In the genomic region with DNA sequence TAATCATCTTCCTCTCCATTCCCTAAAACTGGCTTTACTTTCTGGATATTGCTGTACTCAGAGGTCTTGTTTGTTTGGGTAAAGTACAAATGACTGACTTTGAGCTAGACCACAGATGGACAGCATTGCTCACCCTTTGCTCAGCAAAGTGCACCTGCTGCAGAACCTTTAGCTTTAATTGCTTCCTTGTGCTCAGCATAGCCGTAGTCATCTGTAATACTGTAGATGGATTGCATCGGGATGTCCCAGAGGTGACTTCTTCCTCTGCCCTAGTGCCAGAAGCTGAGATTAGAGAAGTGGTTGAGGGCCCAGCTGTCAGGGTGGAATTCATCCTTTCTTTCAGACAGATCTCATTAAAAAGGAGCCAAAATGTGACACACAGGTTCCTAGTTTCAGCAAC, we compare ENCODE assay signal across 15 mouse cellular contexts. TPM values are rescaled to one million over a fixed set of nuclear protein-coding genes. Genes with fewer than 3 reads are reported as not detected.
DNase-seq lines count a peak whose midpoint lies in the region; ATAC-seq and TF ChIP-seq lines count a peak whose summit lies in the region.
"Had no signal": no experiment of that assay in that cellular context is flagged by ENCODE, and none has a peak within 500 bp of the region (broad histone marks: within the 10 kb centered on the region; RNA-seq: fewer than 3 reads in every experiment).

No protein-coding gene starts in this region.

- H3K9me3 ChIP-seq in hindbrain, embryonic 13.5 days: no peaks in the 10 kb centered on the region
- H3K9me3 ChIP-seq in hindbrain, postnatal 0 days (ENCODE audit: low read length): no peaks in the 10 kb centered on the region
- no peaks in the 10 kb centered on the region for H3K9me3 ChIP-seq in heart, postnatal 0 days (replicated peaks; ENCODE audit: control insufficient read depth, low read length)
- no peaks in the 10 kb centered on the region for H3K9me3 ChIP-seq in forebrain, embryonic 12.5 days
- no peaks in the 10 kb centered on the region for H3K9me3 ChIP-seq in forebrain, embryonic 14.5 days (replicated peaks; ENCODE audit: control insufficient read depth, low read length)
- H3K9me3 ChIP-seq: forebrain, embryonic 13.5 days; midbrain, embryonic 12.5 days had no signal

- no peak for TF ChIP-seq EP300 in heart, postnatal 0 days (IDR thresholded peaks at IDR 0.05; ENCODE audit: low read depth)

- H3K27ac ChIP-seq in hindbrain, embryonic 13.5 days: peak overlapping the region; percentile 2; the same call in 1 of the 2 replicates
- H3K27ac ChIP-seq in hindbrain, postnatal 0 days: no peak overlapping the region
- H3K27ac ChIP-seq in heart, postnatal 0 days (ENCODE audit: low read depth): peak overlapping the region; percentile 94
- H3K27ac ChIP-seq in forebrain, embryonic 12.5 days: no peak overlapping the region
- no peak overlapping the region for H3K27ac ChIP-seq in forebrain, embryonic 14.5 days (ENCODE audit: low read depth, low read length)
- H3K27ac ChIP-seq: forebrain, embryonic 13.5 days; liver, embryonic 14.5 days; midbrain, embryonic 12.5 days had no signal

- no peak overlapping the region for H3K4me3 ChIP-seq in hindbrain, embryonic 13.5 days
- H3K4me3 ChIP-seq in hindbrain, postnatal 0 days (ENCODE audit: low read length): no peak overlapping the region
- no peak overlapping the region for H3K4me3 ChIP-seq in heart, postnatal 0 days (ENCODE audit: low read depth, low read length)
- H3K4me3 ChIP-seq in forebrain, embryonic 12.5 days (replicated peaks): no peak overlapping the region
- H3K4me3 ChIP-seq in forebrain, embryonic 14.5 days (ENCODE audit: low read depth, low read length): no peak overlapping the region
- H3K4me3 ChIP-seq: forebrain, embryonic 13.5 days; midbrain, embryonic 12.5 days had no signal

- TF ChIP-seq CTCF in hindbrain, postnatal 0 days (IDR thresholded peaks at IDR 0.05; ENCODE audit: low read depth): no peak
- no peak for TF ChIP-seq CTCF in heart, postnatal 0 days (IDR thresholded peaks at IDR 0.05; ENCODE audit: low read depth)

- DNase-seq in embryo, embryonic 11.5 days (ENCODE audit: low read depth, low spot score): peak; percentile 13
- no peak for DNase-seq in embryo, embryonic 9.5 days (ENCODE audit: extremely low spot score)
- DNase-seq in hindbrain, postnatal 0 days (ENCODE audit: low spot score): no peak
- DNase-seq in MN1 (ENCODE audit: low spot score): peak; percentile 25
- no peak for DNase-seq in heart, postnatal 0 days (ENCODE audit: low spot score)
- no peak for DNase-seq in forebrain, embryonic 14.5 days (ENCODE audit: low spot score)
- DNase-seq: cerebellum, adult 11-12 months; kidney, adult 11 months; kidney, postnatal 25 days; lung, postnatal 36 days had no signal

- no peak overlapping the region for H3K9ac ChIP-seq in hindbrain, embryonic 13.5 days
- no peak overlapping the region for H3K9ac ChIP-seq in hindbrain, postnatal 0 days (replicated peaks; ENCODE audit: low read length)
- H3K9ac ChIP-seq in heart, postnatal 0 days (replicated peaks; ENCODE audit: low read depth, low read length): no peak overlapping the region
- no peak overlapping the region for H3K9ac ChIP-seq in forebrain, embryonic 12.5 days
- H3K9ac ChIP-seq in forebrain, embryonic 14.5 days (ENCODE audit: low read length): no peak overlapping the region
- H3K9ac ChIP-seq: forebrain, embryonic 13.5 days; liver, embryonic 14.5 days; midbrain, embryonic 12.5 days had no signal

- no peak for ATAC-seq in hindbrain, embryonic 13.5 days (ENCODE audit: low FRiP score)
- no peak for ATAC-seq in hindbrain, postnatal 0 days
- no peak for ATAC-seq in heart, postnatal 0 days (ENCODE audit: insufficient read depth, low read depth)
- ATAC-seq in forebrain, embryonic 12.5 days (ENCODE audit: low FRiP score): no peak
- ATAC-seq in forebrain, embryonic 14.5 days: no peak
- ATAC-seq: forebrain, embryonic 13.5 days had no signal

- peaks cover 61% of the 10 kb centered on the region for H3K4me1 ChIP-seq in hindbrain, embryonic 13.5 days (replicated peaks)
- H3K4me1 ChIP-seq in hindbrain, postnatal 0 days (ENCODE audit: insufficient read depth, low read length): peaks cover 23% of the 10 kb centered on the region
- peaks cover 78% of the 10 kb centered on the region for H3K4me1 ChIP-seq in heart, postnatal 0 days (ENCODE audit: control insufficient read depth, insufficient read depth)
- peaks cover 21% of the 10 kb centered on the region for H3K4me1 ChIP-seq in forebrain, embryonic 12.5 days
- H3K4me1 ChIP-seq in forebrain, embryonic 14.5 days (ENCODE audit: control insufficient read depth, insufficient read depth, low read length): no peaks in the 10 kb centered on the region

- H3K36me3 ChIP-seq in hindbrain, embryonic 13.5 days: no peaks in the 10 kb centered on the region
- H3K36me3 ChIP-seq in hindbrain, postnatal 0 days (ENCODE audit: insufficient read depth, low read length): no peaks in the 10 kb centered on the region
- H3K36me3 ChIP-seq in heart, postnatal 0 days (replicated peaks; ENCODE audit: control insufficient read depth, insufficient read depth, low read length): 0 out of 2 replicates have a peak, but pooled peaks cover 1% of the 10 kb centered on the region
- H3K36me3 ChIP-seq in forebrain, embryonic 12.5 days (replicated peaks): no peaks in the 10 kb centered on the region
- H3K36me3 ChIP-seq in forebrain, embryonic 14.5 days (ENCODE audit: control insufficient read depth, insufficient read depth, low read length): no peaks in the 10 kb centered on the region
- H3K36me3 ChIP-seq: midbrain, embryonic 12.5 days had no signal

- H3K4me2 ChIP-seq in hindbrain, embryonic 13.5 days: no peak overlapping the region
- no peak overlapping the region for H3K4me2 ChIP-seq in hindbrain, postnatal 0 days (ENCODE audit: low read depth, low read length)
- H3K4me2 ChIP-seq in heart, postnatal 0 days (ENCODE audit: low read depth, low read length): peak overlapping the region; percentile 42; the same call in 1 of the 2 replicates
- no peak overlapping the region for H3K4me2 ChIP-seq in forebrain, embryonic 12.5 days
- no peak overlapping the region for H3K4me2 ChIP-seq in forebrain, embryonic 14.5 days (ENCODE audit: low read length)
- H3K4me2 ChIP-seq: forebrain, embryonic 13.5 days; midbrain, embryonic 12.5 days had no signal

- WGBS in hindbrain, embryonic 13.5 days: 54% methylated on average over 2 of the region's 2 CpGs
- 47% methylated on average over 2 of the region's 2 CpGs for WGBS in hindbrain, postnatal 0 days
- WGBS in heart, postnatal 0 days: 26% methylated on average over 2 of the region's 2 CpGs
- WGBS in forebrain, embryonic 12.5 days: 73% methylated on average over 2 of the region's 2 CpGs
- WGBS in forebrain, embryonic 14.5 days: 91% methylated on average over 2 of the region's 2 CpGs

- no peaks in the 10 kb centered on the region for H3K27me3 ChIP-seq in hindbrain, embryonic 13.5 days
- H3K27me3 ChIP-seq in hindbrain, postnatal 0 days (ENCODE audit: insufficient read depth, low read length): no peaks in the 10 kb centered on the region
- H3K27me3 ChIP-seq in heart, postnatal 0 days (ENCODE audit: control insufficient read depth, insufficient read depth, low read length): no peaks in the 10 kb centered on the region
- no peaks in the 10 kb centered on the region for H3K27me3 ChIP-seq in forebrain, embryonic 12.5 days
- H3K27me3 ChIP-seq in forebrain, embryonic 14.5 days (replicated peaks; ENCODE audit: control insufficient read depth, insufficient read depth, low read length): no peaks in the 10 kb centered on the region
- H3K27me3 ChIP-seq: forebrain, embryonic 13.5 days; midbrain, embryonic 12.5 days had no signal

RNA-seq across cellular contexts. Expression of gene Daam1, which starts 56.1 kb away (rescaled TPM):
- 25.0 and 27.4 TPM in 2 replicates for polyA plus RNA-seq in hindbrain, embryonic 13.5 days (2015; fragmentation: Nextera tagmentation; extraction: Ambion mirVana)
- 46.8 and 54.5 TPM in 2 replicates for total RNA-seq in hindbrain, postnatal 0 days (2014; rRNA removed)
- polyA plus RNA-seq in hindbrain, postnatal 0 days (2015; fragmentation: Nextera tagmentation; extraction: Ambion mirVana): 21.9 and 22.3 TPM in 2 replicates
- total RNA-seq in heart, postnatal 0 days (2014; rRNA removed; ENCODE audit: low replicate concordance): 33.8 and 44.5 TPM in 2 replicates
- 12.3 and 12.8 TPM in 2 replicates for polyA plus RNA-seq in heart, postnatal 0 days (2015; fragmentation: Nextera tagmentation; extraction: Ambion mirVana)
- polyA plus RNA-seq in forebrain, embryonic 12.5 days (2016; fragmentation: Nextera tagmentation; extraction: Ambion mirVana): 17.0 and 18.2 TPM in 2 replicates
- 29.9 and 40.9 TPM in 2 replicates for polyA plus RNA-seq in forebrain, embryonic 14.5 days (2014; fragmentation: Nextera tagmentation; extraction: Ambion mirVana)

Comparison
In these comparisons a context has a peak if more than half of its experiments do, and no peak if none do; other contexts are left out.
1. DNase-seq: peak in embryo, embryonic 11.5 days (single experiment) and MN1 (single experiment); none in embryo, embryonic 9.5 days (single experiment), hindbrain, postnatal 0 days (single experiment), heart, postnatal 0 days (single experiment) and forebrain, embryonic 14.5 days (single experiment).
2. H3K27ac ChIP-seq: peak in hindbrain, embryonic 13.5 days (single experiment) and heart, postnatal 0 days (single experiment); none in hindbrain, postnatal 0 days (single experiment), forebrain, embryonic 12.5 days (single experiment) and forebrain, embryonic 14.5 days (single experiment).